Mouse (Mus musculus) heart, postnatal 0 days (tissue): ENCODE results near the gene Hspb7.

ENCODE experiments used
- CTCF ChIP-seq: IDR thresholded peaks from 2 replicates; pipeline ENCODE4 v1.5.1; 2016; ENCODE audit warnings: antibody characterized with exemption, control low read depth, low read depth
- EP300 ChIP-seq: IDR thresholded peaks from 2 replicates; pipeline ENCODE4 v1.6.1; 2016; ENCODE audit warnings: antibody characterized with exemption, low read depth

DNA sequence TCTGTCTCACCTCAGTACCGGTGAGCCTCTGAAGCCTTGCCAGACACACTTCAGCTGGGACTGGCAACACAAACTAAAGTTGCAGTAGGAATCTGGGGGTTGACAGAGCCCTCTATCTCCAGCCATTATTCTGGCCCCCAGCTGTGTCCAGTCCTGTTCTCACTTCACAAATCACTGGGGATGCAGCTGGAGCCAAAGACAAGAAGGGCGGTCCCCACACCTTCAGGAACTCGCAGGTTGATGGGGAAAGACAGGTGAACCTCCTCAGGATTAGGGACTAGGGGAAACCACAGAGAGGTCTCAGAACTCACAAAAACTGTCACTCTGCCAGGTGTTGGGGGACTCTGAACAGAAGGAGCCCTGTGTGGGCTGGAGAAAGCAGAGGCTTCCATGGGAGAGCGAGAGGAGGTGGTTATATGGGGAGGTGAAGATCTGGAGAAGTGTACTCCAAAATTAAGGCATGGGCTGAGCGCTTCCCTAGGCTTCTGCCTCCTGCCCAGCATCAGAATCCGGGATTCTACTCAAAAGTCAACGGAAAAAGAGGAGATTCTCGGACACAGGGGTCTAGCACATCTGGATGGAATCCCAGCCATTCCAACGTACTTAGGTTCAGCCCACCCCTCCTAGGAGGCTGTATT is at the start of gene Hspb7:
- TF ChIP-seq CTCF (no peak), EP300 (no peak)
